Mouse (Mus musculus): Measurements from ENCODE around the gene Tle4. TPM values are rescaled to one million over a fixed set of nuclear protein-coding genes. Genes with fewer than 3 reads are reported as not detected.
"Not testable (repeated sequence)": the region's sequence is repeated elsewhere in the genome, so short reads cannot be mapped to it uniquely, and the experiment has no call there.

Gene Tle4
- 36.5 and 38.8 TPM in 2 replicates for polyA plus RNA-seq (2014; fragmentation: Nextera tagmentation; extraction: Ambion mirVana)

DNA sequence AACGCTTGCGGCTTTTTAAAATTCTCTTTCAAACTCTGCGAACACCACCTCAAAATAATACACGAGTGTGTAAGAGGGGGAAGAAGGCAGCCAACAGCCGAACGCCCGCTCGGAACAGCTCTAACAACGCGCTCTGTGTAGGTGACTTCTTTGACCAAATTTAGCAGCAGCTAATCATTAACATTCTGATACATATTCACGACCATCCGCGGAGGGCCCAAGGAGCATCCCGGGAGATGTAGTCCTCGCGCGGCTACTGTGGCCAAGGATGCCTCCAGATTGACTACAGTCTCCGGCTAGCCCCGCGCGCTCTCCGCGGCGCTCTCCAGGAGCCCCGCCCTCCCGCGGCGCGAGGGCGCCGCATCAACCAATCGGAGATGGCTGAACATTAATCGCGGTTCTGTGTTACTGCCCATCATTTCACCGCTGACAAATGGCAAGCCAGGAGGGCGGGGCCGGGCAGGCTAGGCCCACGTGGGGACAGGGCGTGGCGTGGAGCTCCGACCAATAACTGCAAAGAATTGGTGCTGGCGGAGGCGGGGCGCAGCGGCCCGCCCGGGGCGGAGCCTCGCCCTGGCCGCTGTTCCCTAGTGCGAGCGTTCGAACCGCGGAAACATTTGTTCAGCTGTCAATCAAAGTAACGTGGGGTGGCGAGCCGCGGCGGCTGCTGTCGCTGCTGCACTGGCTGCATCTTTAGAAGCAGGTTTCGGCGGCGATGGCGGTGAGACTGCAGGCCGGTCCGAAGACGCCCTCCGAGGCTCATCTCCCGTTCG is at the start of gene Tle4:
Tle4 (minus strand) TSS at position 135 of the 773 bp plus-strand sequence.
- DNase-seq (ENCODE audit: low spot score, missing footprints) = peak; percentile 100
- H3K4me1 ChIP-seq (ENCODE audit: control insufficient read depth, insufficient read depth, low read length) = peaks cover 21% of the 10 kb centered on the region
- H3K27me3 ChIP-seq (ENCODE audit: control insufficient read depth, insufficient read depth, low read length) = peaks cover 7% of the 10 kb centered on the region; the same call in 1 of the 2 replicates
- no peaks in the 10 kb centered on the region for H3K9me3 ChIP-seq (ENCODE audit: control insufficient read depth, low read length)
- ATAC-seq (ENCODE audit: low FRiP score) = peak; percentile 96
- peak within 1 kb of the TSS; percentile 92 for H3K4me3 ChIP-seq (ENCODE audit: low read depth, low read length)
- WGBS = under 1% methylated on average over 68 of the region's 71 CpGs
- peak within 1 kb of the TSS; percentile 94 for H3K27ac ChIP-seq (ENCODE audit: low read depth, low read length)
- peak within 1 kb of the TSS; percentile 94 for H3K9ac ChIP-seq (ENCODE audit: low read length)
- H3K4me2 ChIP-seq = peak within 1 kb of the TSS; percentile 65
- no peaks in the 10 kb centered on the region for H3K36me3 ChIP-seq (ENCODE audit: control insufficient read depth, insufficient read depth, low read length)

GRCm38 (mm10) chr19:14645666-14646065 is 47.8 kb upstream of the Tle4 start:
- DNase-seq (ENCODE audit: low spot score, missing footprints) = peak; percentile 73
- 72% methylated on average over 2 of the region's 2 CpGs for WGBS

DNA sequence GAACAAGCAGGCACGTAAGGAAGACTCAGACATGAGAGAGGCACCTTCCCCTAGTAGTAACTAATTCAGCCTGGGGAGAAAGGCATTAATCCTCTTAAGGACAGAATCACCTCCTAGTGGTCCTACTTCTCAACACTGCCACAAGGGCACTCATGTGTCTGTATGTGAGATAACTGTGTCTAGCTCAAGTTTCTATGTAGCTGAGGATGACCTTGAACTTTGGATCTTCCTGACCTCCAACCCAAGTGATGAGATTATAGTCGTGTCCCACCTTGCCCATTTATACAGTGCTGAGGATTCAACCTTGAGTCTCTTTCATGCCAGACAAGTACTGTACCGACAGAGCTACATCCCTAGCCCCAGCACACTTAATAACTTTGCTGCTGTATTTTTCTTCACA is 46.9 kb upstream of the Tle4 start:
- no peak overlapping the region for H3K4me2 ChIP-seq
- H3K9ac ChIP-seq (ENCODE audit: low read length) = no peak overlapping the region
- no peak overlapping the region for H3K27ac ChIP-seq (ENCODE audit: low read depth, low read length)
- H3K4me1 ChIP-seq (ENCODE audit: control insufficient read depth, insufficient read depth, low read length) = no peaks in the 10 kb centered on the region
- H3K27me3 ChIP-seq (ENCODE audit: control insufficient read depth, insufficient read depth, low read length) = no peaks in the 10 kb centered on the region
- WGBS = 77% methylated on average over 3 of the region's 3 CpGs
- ATAC-seq (ENCODE audit: low FRiP score) (no peak), DNase-seq (ENCODE audit: low spot score, missing footprints) (no peak)
- no peaks in the 10 kb centered on the region for H3K9me3 ChIP-seq (ENCODE audit: control insufficient read depth, low read length)
- H3K4me3 ChIP-seq (ENCODE audit: low read depth, low read length) = no peak overlapping the region
- no peaks in the 10 kb centered on the region for H3K36me3 ChIP-seq (ENCODE audit: control insufficient read depth, insufficient read depth, low read length)

More at GRCm38 (mm10) chr19:14645666-14646065, 47.8 kb upstream of the Tle4 start:
- no peaks in the 10 kb centered on the region for H3K27me3 ChIP-seq (ENCODE audit: control insufficient read depth, insufficient read depth, low read length)
- H3K4me3 ChIP-seq (ENCODE audit: low read depth, low read length) = no peak overlapping the region
- no peak overlapping the region for H3K9ac ChIP-seq (ENCODE audit: low read length)
- no peaks in the 10 kb centered on the region for H3K36me3 ChIP-seq (ENCODE audit: control insufficient read depth, insufficient read depth, low read length)
- H3K27ac ChIP-seq (ENCODE audit: low read depth, low read length) = no peak overlapping the region
- no peaks in the 10 kb centered on the region for H3K9me3 ChIP-seq (ENCODE audit: control insufficient read depth, low read length)
- ATAC-seq (ENCODE audit: low FRiP score) = no peak
- H3K4me1 ChIP-seq (ENCODE audit: control insufficient read depth, insufficient read depth, low read length) = no peaks in the 10 kb centered on the region
- no peak overlapping the region for H3K4me2 ChIP-seq

DNA sequence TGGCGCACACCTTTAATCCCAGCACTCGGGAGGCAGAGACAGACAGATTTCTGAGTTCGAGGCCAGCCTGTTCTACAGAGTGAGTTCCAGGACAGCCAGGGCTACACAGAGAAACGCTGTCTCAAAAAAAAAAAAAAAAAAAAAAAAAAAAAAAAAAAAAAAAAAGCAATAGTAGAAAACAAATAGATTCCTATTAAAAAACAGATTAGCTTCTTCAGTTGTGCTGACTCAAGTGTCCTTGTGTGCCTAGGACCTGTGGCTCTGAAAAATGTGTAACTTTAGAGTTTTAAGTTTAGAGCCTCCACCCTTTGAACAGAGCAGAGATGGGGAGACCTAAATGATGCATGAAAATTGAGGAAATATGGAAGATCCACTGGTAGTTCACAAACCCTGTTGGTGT is 45.2 kb upstream of the Tle4 start:
- whole genome bisulfite sequencing = 92% methylated on average over 4 of the region's 4 CpGs
- not testable (repeated sequence) for DNase-seq (ENCODE audit: low spot score, missing footprints); ATAC-seq (ENCODE audit: low FRiP score); H3K27ac ChIP-seq (ENCODE audit: low read depth, low read length); H3K4me3 ChIP-seq (ENCODE audit: low read depth, low read length); H3K4me2 ChIP-seq; H3K9me3 ChIP-seq (ENCODE audit: control insufficient read depth, low read length); H3K9ac ChIP-seq (ENCODE audit: low read length); H3K27me3 ChIP-seq (ENCODE audit: control insufficient read depth, insufficient read depth, low read length); H3K36me3 ChIP-seq (ENCODE audit: control insufficient read depth, insufficient read depth, low read length); H3K4me1 ChIP-seq (ENCODE audit: control insufficient read depth, insufficient read depth, low read length)

DNA sequence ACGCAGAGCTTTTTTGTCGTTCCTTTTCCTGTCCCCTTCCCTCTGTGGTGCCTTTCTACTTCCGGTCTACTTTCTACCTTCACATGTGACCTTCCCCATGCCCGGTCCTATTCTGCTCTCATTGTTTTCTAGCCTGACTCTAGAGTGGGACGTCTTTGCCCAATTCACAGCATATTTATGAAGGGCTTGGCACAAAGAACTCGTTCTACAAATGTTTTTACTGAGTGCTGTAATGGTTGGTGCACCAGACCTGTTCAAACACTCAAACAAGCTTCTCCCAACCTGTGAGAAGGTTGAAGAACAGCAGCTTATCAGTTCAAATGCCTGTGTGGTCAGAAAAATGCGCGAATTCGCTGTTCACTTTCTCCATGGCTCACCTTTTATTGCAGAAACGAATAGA is 44.8 kb upstream of the Tle4 start:
- Histone ChIP-seq H3K9ac (ENCODE audit: low read length) (no peak overlapping the region), H3K27ac (ENCODE audit: low read depth, low read length) (no peak overlapping the region), H3K4me2 (no peak overlapping the region), H3K4me3 (ENCODE audit: low read depth, low read length) (no peak overlapping the region), H3K27me3 (ENCODE audit: control insufficient read depth, insufficient read depth, low read length) (no peaks in the 10 kb centered on the region), H3K4me1 (ENCODE audit: control insufficient read depth, insufficient read depth, low read length) (no peaks in the 10 kb centered on the region), H3K36me3 (ENCODE audit: control insufficient read depth, insufficient read depth, low read length) (no peaks in the 10 kb centered on the region), H3K9me3 (ENCODE audit: control insufficient read depth, low read length) (no peaks in the 10 kb centered on the region)
- 88% methylated on average over 10 of the region's 10 CpGs for WGBS
- DNase-seq (ENCODE audit: low spot score, missing footprints) (no peak), ATAC-seq (ENCODE audit: low FRiP score) (no peak)

- no peak overlapping the region for H3K9ac ChIP-seq (ENCODE audit: low read length)
- 64% methylated on average over 10 of the region's 10 CpGs for WGBS
- no peak for DNase-seq (ENCODE audit: low spot score, missing footprints)
Measured at GRCm38 (mm10) chr19:14635213-14635928, 37.5 kb upstream of the Tle4 start.

GRCm38 (mm10) chr19:14623355-14623754 is 25.5 kb upstream of the Tle4 start:
- no peak for ATAC-seq (ENCODE audit: low FRiP score)
- no peaks in the 10 kb centered on the region for H3K27me3 ChIP-seq (ENCODE audit: control insufficient read depth, insufficient read depth, low read length)
- no peak overlapping the region for H3K4me3 ChIP-seq (ENCODE audit: low read depth, low read length)
- H3K9me3 ChIP-seq (ENCODE audit: control insufficient read depth, low read length) = no peaks in the 10 kb centered on the region
- no peaks in the 10 kb centered on the region for H3K4me1 ChIP-seq (ENCODE audit: control insufficient read depth, insufficient read depth, low read length)
- WGBS = 73% methylated on average over 4 of the region's 4 CpGs
- no peak overlapping the region for H3K27ac ChIP-seq (ENCODE audit: low read depth, low read length)
- H3K9ac ChIP-seq (ENCODE audit: low read length) = no peak overlapping the region
- H3K4me2 ChIP-seq = no peak overlapping the region
- no peaks in the 10 kb centered on the region for H3K36me3 ChIP-seq (ENCODE audit: control insufficient read depth, insufficient read depth, low read length)
- DNase-seq (ENCODE audit: low spot score, missing footprints) = no peak

More at GRCm38 (mm10) chr19:14635213-14635928, 37.5 kb upstream of the Tle4 start:
- no peak for ATAC-seq (ENCODE audit: low FRiP score)
- H3K36me3 ChIP-seq (ENCODE audit: control insufficient read depth, insufficient read depth, low read length) = no peaks in the 10 kb centered on the region
- no peaks in the 10 kb centered on the region for H3K4me1 ChIP-seq (ENCODE audit: control insufficient read depth, insufficient read depth, low read length)
- H3K9me3 ChIP-seq (ENCODE audit: control insufficient read depth, low read length) = no peaks in the 10 kb centered on the region; the same call in 1 of the 2 replicates
- H3K27me3 ChIP-seq (ENCODE audit: control insufficient read depth, insufficient read depth, low read length) = no peaks in the 10 kb centered on the region
- H3K4me2 ChIP-seq = no peak overlapping the region
- no peak overlapping the region for H3K4me3 ChIP-seq (ENCODE audit: low read depth, low read length)
- H3K27ac ChIP-seq (ENCODE audit: low read depth, low read length) = no peak overlapping the region

- H3K27me3 ChIP-seq (ENCODE audit: control insufficient read depth, insufficient read depth, low read length) = no peaks in the 10 kb centered on the region
- H3K36me3 ChIP-seq (ENCODE audit: control insufficient read depth, insufficient read depth, low read length) = no peaks in the 10 kb centered on the region
- no peaks in the 10 kb centered on the region for H3K9me3 ChIP-seq (ENCODE audit: control insufficient read depth, low read length)
- no peak for ATAC-seq (ENCODE audit: low FRiP score)
- 94% methylated on average over 1 of the region's 1 CpGs for WGBS
- H3K9ac ChIP-seq (ENCODE audit: low read length) = no peak overlapping the region
- no peaks in the 10 kb centered on the region for H3K4me1 ChIP-seq (ENCODE audit: control insufficient read depth, insufficient read depth, low read length)
- H3K4me3 ChIP-seq (ENCODE audit: low read depth, low read length) = no peak overlapping the region
- H3K27ac ChIP-seq (ENCODE audit: low read depth, low read length) = no peak overlapping the region
- H3K4me2 ChIP-seq = no peak overlapping the region
- no peak for DNase-seq (ENCODE audit: low spot score, missing footprints)
Measured at GRCm38 (mm10) chr19:14620534-14620933, 22.7 kb upstream of the Tle4 start.

DNA sequence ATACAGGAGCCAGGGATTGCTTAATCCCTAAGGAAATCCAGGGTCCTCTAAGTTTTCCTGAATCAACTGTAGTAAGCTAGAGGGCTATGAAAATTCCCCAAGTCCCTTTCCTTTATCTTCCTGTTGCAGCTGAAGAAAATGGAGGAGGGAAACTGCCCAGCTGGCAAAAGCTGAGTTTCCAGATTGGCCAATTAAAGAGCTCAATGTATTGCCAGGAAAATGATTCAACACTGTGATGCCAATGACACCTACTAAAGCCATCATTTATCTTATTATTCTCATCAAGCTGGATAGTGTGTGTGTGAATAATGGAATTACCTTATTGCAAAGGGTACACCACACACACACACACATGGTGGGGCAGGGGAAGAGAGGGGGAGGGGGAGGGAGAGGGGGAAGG is 22.0 kb upstream of the Tle4 start:
- Histone ChIP-seq H3K9ac (ENCODE audit: low read length) (no peak overlapping the region), H3K4me3 (ENCODE audit: low read depth, low read length) (no peak overlapping the region), H3K4me2 (no peak overlapping the region), H3K4me1 (ENCODE audit: control insufficient read depth, insufficient read depth, low read length) (no peaks in the 10 kb centered on the region), H3K27me3 (ENCODE audit: control insufficient read depth, insufficient read depth, low read length) (no peaks in the 10 kb centered on the region), H3K27ac (ENCODE audit: low read depth, low read length) (no peak overlapping the region), H3K36me3 (ENCODE audit: control insufficient read depth, insufficient read depth, low read length) (no peaks in the 10 kb centered on the region), H3K9me3 (ENCODE audit: control insufficient read depth, low read length) (no peaks in the 10 kb centered on the region)
- DNase-seq (ENCODE audit: low spot score, missing footprints) (no peak), ATAC-seq (ENCODE audit: low FRiP score) (no peak)

Measured in midbrain, embryonic 11.5 days (tissue).